Mouse (Mus musculus): ENCODE results near the gene Myl6b. TPM values are rescaled to one million over a fixed set of nuclear protein-coding genes. Genes with fewer than 3 reads are reported as not detected.

Gene Myl6b
- polyA plus RNA-seq, 1 experiment = 2.4 TPM

- Histone ChIP-seq H3K4me1 (ENCODE audit: control insufficient read depth, insufficient read depth, low read length) (peaks cover 2% of the 10 kb centered on the region; the same call in 1 of the 2 replicates), H3K4me3 (replicated peaks; ENCODE audit: control insufficient read depth, low read depth, low read length) (no peak overlapping the region), H3K27ac (ENCODE audit: control insufficient read depth, insufficient read depth, low read depth, low read length, poor library complexity) (no peak overlapping the region)
- 87% methylated on average over 5 of the region's 5 CpGs for WGBS
- TF ChIP-seq POLR2A (IDR thresholded peaks at IDR 0.05; ENCODE audit: borderline replicate concordance, control insufficient read depth, low read depth, low read length) = no peak
- TF ChIP-seq CTCF (IDR thresholded peaks at IDR 0.05; ENCODE audit: control insufficient read depth, insufficient read depth, low read length) = no peak
Measured at GRCm38 (mm10) chr10:128490232-128490631, 8.3 kb downstream of the Myl6b start.

- no peak overlapping the region for H3K27ac ChIP-seq (ENCODE audit: control insufficient read depth, insufficient read depth, low read depth, low read length, poor library complexity)
- WGBS = 90% methylated on average over 4 of the region's 4 CpGs
- peaks cover 2% of the 10 kb centered on the region; the same call in 1 of the 2 replicates for H3K4me1 ChIP-seq (ENCODE audit: control insufficient read depth, insufficient read depth, low read length)
- no peak overlapping the region for H3K4me3 ChIP-seq (replicated peaks; ENCODE audit: control insufficient read depth, low read depth, low read length)
- TF ChIP-seq CTCF (IDR thresholded peaks at IDR 0.05; ENCODE audit: control insufficient read depth, insufficient read depth, low read length) = no peak
- TF ChIP-seq POLR2A (IDR thresholded peaks at IDR 0.05; ENCODE audit: borderline replicate concordance, control insufficient read depth, low read depth, low read length) = no peak
Measured at GRCm38 (mm10) chr10:128489785-128490184, 8.7 kb downstream of the Myl6b start.

GRCm38 (mm10) chr10:128489380-128489779 lies 9.1 kb downstream of the Myl6b start:
- Histone ChIP-seq H3K27ac (ENCODE audit: control insufficient read depth, insufficient read depth, low read depth, low read length, poor library complexity) (no peak overlapping the region), H3K4me1 (ENCODE audit: control insufficient read depth, insufficient read depth, low read length) (peaks cover 2% of the 10 kb centered on the region; the same call in 1 of the 2 replicates), H3K4me3 (replicated peaks; ENCODE audit: control insufficient read depth, low read depth, low read length) (no peak overlapping the region)
- WGBS = 46% methylated on average over 5 of the region's 5 CpGs
- no peak for TF ChIP-seq CTCF (IDR thresholded peaks at IDR 0.05; ENCODE audit: control insufficient read depth, insufficient read depth, low read length)
- TF ChIP-seq POLR2A (IDR thresholded peaks at IDR 0.05; ENCODE audit: borderline replicate concordance, control insufficient read depth, low read depth, low read length) = no peak

GRCm38 (mm10) chr10:128488776-128489175 lies 9.7 kb downstream of the Myl6b start:
- Histone ChIP-seq H3K4me1 (ENCODE audit: control insufficient read depth, insufficient read depth, low read length) (peaks cover 2% of the 10 kb centered on the region; the same call in 1 of the 2 replicates), H3K4me3 (replicated peaks; ENCODE audit: control insufficient read depth, low read depth, low read length) (no peak overlapping the region), H3K27ac (ENCODE audit: control insufficient read depth, insufficient read depth, low read depth, low read length, poor library complexity) (no peak overlapping the region)
- WGBS = 91% methylated on average over 4 of the region's 4 CpGs
- no peak for TF ChIP-seq POLR2A (IDR thresholded peaks at IDR 0.05; ENCODE audit: borderline replicate concordance, control insufficient read depth, low read depth, low read length)
- no peak for TF ChIP-seq CTCF (IDR thresholded peaks at IDR 0.05; ENCODE audit: control insufficient read depth, insufficient read depth, low read length)

GRCm38 (mm10) chr10:128487861-128488712 lies 10.4 kb downstream of the Myl6b start:
- H3K4me3 ChIP-seq (replicated peaks; ENCODE audit: control insufficient read depth, low read depth, low read length) = no peak overlapping the region
- no peak for TF ChIP-seq POLR2A (IDR thresholded peaks at IDR 0.05; ENCODE audit: borderline replicate concordance, control insufficient read depth, low read depth, low read length)
- no peak for TF ChIP-seq CTCF (IDR thresholded peaks at IDR 0.05; ENCODE audit: control insufficient read depth, insufficient read depth, low read length)
- 92% methylated on average over 22 of the region's 22 CpGs for WGBS
- peaks cover 3% of the 10 kb centered on the region; the same call in 1 of the 2 replicates for H3K4me1 ChIP-seq (ENCODE audit: control insufficient read depth, insufficient read depth, low read length)
- H3K27ac ChIP-seq (ENCODE audit: control insufficient read depth, insufficient read depth, low read depth, low read length, poor library complexity) = no peak overlapping the region

- no peak for TF ChIP-seq CTCF (IDR thresholded peaks at IDR 0.05; ENCODE audit: control insufficient read depth, insufficient read depth, low read length)
- no peak for TF ChIP-seq POLR2A (IDR thresholded peaks at IDR 0.05; ENCODE audit: borderline replicate concordance, control insufficient read depth, low read depth, low read length)
- Histone ChIP-seq H3K4me3 (replicated peaks; ENCODE audit: control insufficient read depth, low read depth, low read length) (no peak overlapping the region), H3K27ac (ENCODE audit: control insufficient read depth, insufficient read depth, low read depth, low read length, poor library complexity) (no peak overlapping the region), H3K4me1 (ENCODE audit: control insufficient read depth, insufficient read depth, low read length) (peaks cover 1% of the 10 kb centered on the region; the same call in 1 of the 2 replicates)
- 85% methylated on average over 7 of the region's 7 CpGs for WGBS
Measured at GRCm38 (mm10) chr10:128486370-128486769, 12.1 kb downstream of the Myl6b start.

- H3K4me3 ChIP-seq (replicated peaks; ENCODE audit: control insufficient read depth, low read depth, low read length) = no peak overlapping the region
- no peak for TF ChIP-seq POLR2A (IDR thresholded peaks at IDR 0.05; ENCODE audit: borderline replicate concordance, control insufficient read depth, low read depth, low read length)
- TF ChIP-seq CTCF (IDR thresholded peaks at IDR 0.05; ENCODE audit: control insufficient read depth, insufficient read depth, low read length) = no peak
- WGBS = 90% methylated on average over 12 of the region's 12 CpGs
- H3K4me1 ChIP-seq (ENCODE audit: control insufficient read depth, insufficient read depth, low read length) = no peaks in the 10 kb centered on the region
- H3K27ac ChIP-seq (ENCODE audit: control insufficient read depth, insufficient read depth, low read depth, low read length, poor library complexity) = no peak overlapping the region
Measured at GRCm38 (mm10) chr10:128474366-128474765, 24.1 kb downstream of the Myl6b start.

- Histone ChIP-seq H3K27ac (ENCODE audit: control insufficient read depth, insufficient read depth, low read depth, low read length, poor library complexity) (no peak overlapping the region), H3K4me1 (ENCODE audit: control insufficient read depth, insufficient read depth, low read length) (no peaks in the 10 kb centered on the region), H3K4me3 (replicated peaks; ENCODE audit: control insufficient read depth, low read depth, low read length) (peak overlapping the region; percentile 41)
- 9% methylated on average over 5 of the region's 5 CpGs for WGBS
- TF ChIP-seq CTCF (IDR thresholded peaks at IDR 0.05; ENCODE audit: control insufficient read depth, insufficient read depth, low read length) = no peak
- TF ChIP-seq POLR2A (IDR thresholded peaks at IDR 0.05; ENCODE audit: borderline replicate concordance, control insufficient read depth, low read depth, low read length) = no peak
Measured at GRCm38 (mm10) chr10:128460270-128460630, 38.2 kb downstream of the Myl6b start.

All from bone marrow, adult 2 months (tissue).